In the genomic region with DNA sequence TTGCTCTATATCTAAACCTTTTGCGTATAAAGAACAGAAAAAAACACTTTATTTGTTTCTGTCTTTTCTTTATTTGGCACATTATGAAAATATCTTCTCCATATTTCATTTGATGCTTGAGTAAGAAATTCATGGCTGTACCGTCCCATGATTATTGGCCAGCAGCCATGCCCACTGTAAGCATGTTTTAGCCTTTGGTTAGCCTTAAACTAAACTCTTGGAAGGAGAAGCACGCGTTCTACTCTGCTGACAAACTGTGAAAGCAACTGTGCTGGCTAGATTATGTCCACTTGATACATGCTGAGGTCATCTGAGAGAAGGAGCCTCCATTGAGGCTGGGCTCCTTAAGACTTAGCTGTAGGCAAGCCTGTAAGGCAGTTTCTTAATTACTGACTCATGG, we compare ENCODE assay signal across 13 mouse cellular contexts.
"Had no signal": no experiment of that assay in that cellular context is flagged by ENCODE, and none has a peak within 500 bp of the region (broad histone marks: within the 10 kb centered on the region; RNA-seq: fewer than 3 reads in every experiment).

No protein-coding gene starts in this region.

- H3K27me3 ChIP-seq: neural tube, embryonic 15.5 days had no signal

- H3K4me2 ChIP-seq: neural tube, embryonic 15.5 days had no signal

- H3K9ac ChIP-seq: liver, embryonic 14.5 days; neural tube, embryonic 15.5 days had no signal

- H3K9me3 ChIP-seq: limb, embryonic 10.5 days; neural tube, embryonic 15.5 days had no signal

- DNase-seq: lung, adult 2 months; lung, postnatal 36 days; midbrain, embryonic 14.5 days; right cerebral cortex, adult 18-20 months; right cerebral cortex, postnatal 25 days; thymus, postnatal 36 days had no signal

- H3K27ac ChIP-seq: hindbrain, postnatal 0 days; left cerebral cortex, adult 2 months; limb, embryonic 10.5 days; liver, embryonic 14.5 days; neural tube, embryonic 15.5 days had no signal

- H3K4me3 ChIP-seq: left cerebral cortex, adult 2 months; limb, embryonic 10.5 days; myocyte; neural tube, embryonic 15.5 days had no signal

- H3K4me1 ChIP-seq: limb, embryonic 10.5 days; neural tube, embryonic 15.5 days had no signal

- ATAC-seq: hindbrain, postnatal 0 days; lung, postnatal 0 days had no signal
